Mouse (Mus musculus): Measurements from ENCODE around the gene Card11. TPM values are rescaled to one million over a fixed set of nuclear protein-coding genes. Genes with fewer than 3 reads are reported as not detected.

Card11 gene
- total RNA-seq, 2 experiments from 2014 or later = 0.43 to 0.55 TPM

GRCm38 (mm10) chr5:140931523-140932229 is 68.7 kb downstream of the Card11 start:
- DNase-seq (ENCODE audit: low spot score) = no peak

- no peak for DNase-seq (ENCODE audit: low spot score)
These were observed 81.9 kb downstream of the Card11 start for GRCm38 (mm10) chr5:140918519-140918918.

- no peak for DNase-seq (ENCODE audit: low spot score)
These were observed 82.6 kb downstream of the Card11 start for GRCm38 (mm10) chr5:140917807-140918206.

GRCm38 (mm10) chr5:140910841-140911240 is 89.5 kb downstream of the Card11 start:
- no peak for DNase-seq (ENCODE audit: low spot score)

GRCm38 (mm10) chr5:140900866-140901265 is 99.5 kb downstream of the Card11 start:
- DNase-seq (ENCODE audit: low spot score) = no peak

GRCm38 (mm10) chr5:140891080-140891479 is 109.3 kb downstream of the Card11 start:
- no peak for DNase-seq (ENCODE audit: low spot score)

- DNase-seq (ENCODE audit: low spot score) = no peak
These were observed 110.3 kb downstream of the Card11 start for GRCm38 (mm10) chr5:140890050-140890449.

- no peak for DNase-seq (ENCODE audit: low spot score)
These were observed 110.8 kb downstream of the Card11 start for GRCm38 (mm10) chr5:140889539-140889938.

- no peak for DNase-seq (ENCODE audit: low spot score)
These were observed 112.5 kb downstream of the Card11 start for GRCm38 (mm10) chr5:140887871-140888270.

- DNase-seq (ENCODE audit: low spot score) = no peak
These were observed 115.4 kb downstream of the Card11 start for GRCm38 (mm10) chr5:140884966-140885365.

GRCm38 (mm10) chr5:140882391-140882790 is 118.0 kb downstream of the Card11 start:
- no peak for DNase-seq (ENCODE audit: low spot score)

- no peak for DNase-seq (ENCODE audit: low spot score)
These were observed 120.2 kb downstream of the Card11 start for GRCm38 (mm10) chr5:140880151-140880550.

- DNase-seq (ENCODE audit: low spot score) = no peak
These were observed 121.7 kb downstream of the Card11 start for GRCm38 (mm10) chr5:140878644-140879043.

GRCm38 (mm10) chr5:140873736-140874307 is 126.6 kb downstream of the Card11 start:
- DNase-seq (ENCODE audit: low spot score) = no peak

GRCm38 (mm10) chr5:140873039-140873551 is 127.3 kb downstream of the Card11 start:
- no peak for DNase-seq (ENCODE audit: low spot score)

GRCm38 (mm10) chr5:140872532-140873038 is 127.8 kb downstream of the Card11 start:
- DNase-seq (ENCODE audit: low spot score) = no peak

- no peak for DNase-seq (ENCODE audit: low spot score)
These were observed 129.1 kb downstream of the Card11 start for GRCm38 (mm10) chr5:140871241-140871640.

- DNase-seq (ENCODE audit: low spot score) = peak; percentile 40
These were observed 131.3 kb downstream of the Card11 start for GRCm38 (mm10) chr5:140869034-140869433.

- no peak for DNase-seq (ENCODE audit: low spot score)
These were observed 140.7 kb downstream of the Card11 start for GRCm38 (mm10) chr5:140859730-140860129.

- no peak for DNase-seq (ENCODE audit: low spot score)
These were observed 142.0 kb downstream of the Card11 start for GRCm38 (mm10) chr5:140858335-140858734.

- no peak for DNase-seq (ENCODE audit: low spot score)
These were observed 142.8 kb downstream of the Card11 start for GRCm38 (mm10) chr5:140857432-140858154.

- no peak for DNase-seq (ENCODE audit: low spot score)
These were observed 144.4 kb downstream of the Card11 start for GRCm38 (mm10) chr5:140855909-140856530.

Measured in gastrocnemius, adult 18-20 months (tissue).